Mouse (Mus musculus) ZHBTc4 (cell line): ENCODE measurements around the gene Sorbs2.
A peak's percentile ranks its signal among the peaks of the same experiment; 100 is the strongest.

Experiments used
- DNase-seq: peaks from one replicate; pipeline ENCODE4 v3.0.0-alpha.2; 2011; ENCODE audit warnings: low read depth, low spot score

Sorbs2 gene

GRCm38 (mm10) chr8:45833896-45834295 is 326.3 kb downstream of the Sorbs2 start:
- no peak for DNase-seq

DNA sequence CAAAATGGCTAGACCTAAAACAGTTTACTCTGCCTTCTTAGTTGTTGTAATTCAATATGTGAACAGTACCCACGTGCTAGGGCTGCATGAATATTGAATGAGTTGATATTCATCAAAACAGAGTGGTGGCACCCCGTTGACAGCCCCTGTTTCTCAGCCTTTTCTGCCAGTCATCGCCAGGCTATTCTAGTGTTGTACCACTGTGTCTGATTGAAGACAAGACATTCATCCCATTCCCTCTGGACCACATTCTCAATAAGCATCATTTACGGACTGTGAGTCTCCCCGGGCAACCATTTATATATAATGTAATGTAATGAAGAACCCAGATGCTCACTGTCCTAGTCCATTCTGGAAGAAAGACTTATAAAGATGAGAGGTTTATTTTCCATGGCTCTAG is 335.7 kb downstream of the Sorbs2 start:
- DNase-seq: no peak

DNA sequence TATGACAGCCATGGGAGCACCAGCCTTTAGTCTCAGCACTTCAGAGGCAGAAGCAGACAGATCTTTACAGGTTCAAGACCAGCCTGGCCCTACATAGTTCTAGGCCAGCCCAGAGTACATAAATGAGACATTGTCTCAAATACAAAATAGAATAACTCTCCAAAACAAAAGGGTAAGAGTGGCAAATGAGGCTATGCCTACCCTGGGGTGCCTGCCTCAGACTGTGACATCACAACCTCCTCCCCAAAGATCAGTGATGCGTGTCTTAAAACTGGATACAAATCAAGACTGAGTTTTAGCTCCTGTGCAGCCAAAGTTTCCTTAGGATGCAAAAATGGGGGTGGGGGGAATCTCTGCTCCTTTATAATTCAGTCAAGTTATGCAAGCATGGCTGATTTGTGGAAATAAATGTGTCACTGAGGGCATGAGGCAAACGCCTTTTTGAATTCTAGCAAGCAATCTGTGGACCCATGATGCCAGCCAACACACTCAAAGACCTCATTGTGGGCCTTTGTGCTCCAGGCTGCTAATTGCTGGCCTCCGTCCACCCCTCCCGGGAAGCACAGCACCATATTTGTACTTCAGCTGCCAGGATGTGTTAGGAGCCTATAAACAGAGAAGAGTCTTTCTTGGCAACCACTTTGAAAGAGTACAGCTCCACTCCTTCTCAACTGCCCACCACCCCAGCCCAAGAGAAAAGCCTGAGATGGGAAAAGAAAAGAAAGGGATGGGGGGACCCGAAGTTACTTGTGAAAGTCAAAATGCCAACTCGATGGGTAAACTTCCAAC is 336.7 kb downstream of the Sorbs2 start:
- no peak for DNase-seq

GRCm38 (mm10) chr8:45844911-45845481 is 337.4 kb downstream of the Sorbs2 start:
- DNase-seq: no peak

GRCm38 (mm10) chr8:45845906-45846305 is 338.3 kb downstream of the Sorbs2 start:
- DNase-seq: no peak

- no peak for DNase-seq
Observed at GRCm38 (mm10) chr8:45855118-45855517, 347.5 kb downstream of the Sorbs2 start.

DNA sequence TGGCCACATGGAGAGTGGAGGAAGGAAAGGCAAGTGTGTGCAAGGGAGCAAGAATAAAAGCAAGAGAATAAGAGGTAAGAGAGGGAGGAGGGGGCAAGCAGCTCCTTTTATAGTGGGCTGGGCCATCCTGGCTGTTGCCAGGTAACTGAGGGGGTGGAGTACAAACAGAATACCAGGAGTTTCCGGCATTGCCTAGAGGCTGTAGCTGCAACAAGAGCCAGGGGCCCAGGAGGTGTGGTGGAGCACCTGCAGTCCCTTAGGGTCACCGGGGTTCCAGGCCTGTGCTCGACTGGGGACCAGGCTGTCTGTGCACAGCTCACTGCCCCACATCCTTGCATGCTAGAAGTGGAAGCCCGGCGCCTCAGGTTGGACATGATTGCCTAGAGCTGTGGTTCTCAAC is 350.1 kb downstream of the Sorbs2 start:
- DNase-seq: peak; percentile 77

DNA sequence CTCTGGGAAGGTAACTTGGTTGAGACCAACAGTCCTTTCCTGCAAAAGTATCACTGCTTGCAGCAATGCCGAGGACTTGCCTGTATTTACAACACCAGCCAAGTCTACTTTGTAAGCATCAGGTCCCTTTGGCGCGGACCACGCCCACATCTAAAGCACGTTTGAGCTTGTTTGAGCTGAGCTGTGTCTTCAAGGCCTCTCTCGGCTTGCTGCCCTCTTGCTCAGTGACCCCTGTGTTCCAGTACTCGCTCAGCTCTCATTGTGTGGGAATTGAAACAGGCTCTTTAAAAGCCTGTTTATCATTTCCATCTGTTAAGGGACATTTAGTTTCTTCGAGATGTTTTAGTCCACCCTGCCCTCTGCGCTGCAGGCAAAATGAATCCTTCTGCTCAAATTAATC is 350.8 kb downstream of the Sorbs2 start:
- DNase-seq: peak; percentile 48

DNA sequence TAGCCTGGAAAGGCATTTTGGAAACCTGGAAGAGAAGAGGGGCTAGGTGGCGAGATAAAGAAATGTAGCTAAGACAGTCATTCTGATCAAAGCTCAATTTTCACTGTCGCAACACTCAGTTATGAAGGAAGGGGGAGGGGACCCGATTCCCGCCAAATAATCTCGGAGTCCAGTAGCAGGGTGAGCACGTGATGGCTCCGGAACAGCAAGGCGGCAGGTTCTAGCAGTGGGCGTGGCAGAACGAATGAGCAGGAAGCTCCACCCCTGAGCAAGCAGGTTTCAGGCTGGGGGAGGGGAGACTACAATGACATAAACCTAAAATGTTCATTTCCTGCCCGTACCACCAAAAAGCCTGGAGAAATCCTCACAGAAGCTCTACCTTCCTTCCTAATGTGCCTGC is 364.0 kb downstream of the Sorbs2 start:
- DNase-seq: peak; percentile 29

DNA sequence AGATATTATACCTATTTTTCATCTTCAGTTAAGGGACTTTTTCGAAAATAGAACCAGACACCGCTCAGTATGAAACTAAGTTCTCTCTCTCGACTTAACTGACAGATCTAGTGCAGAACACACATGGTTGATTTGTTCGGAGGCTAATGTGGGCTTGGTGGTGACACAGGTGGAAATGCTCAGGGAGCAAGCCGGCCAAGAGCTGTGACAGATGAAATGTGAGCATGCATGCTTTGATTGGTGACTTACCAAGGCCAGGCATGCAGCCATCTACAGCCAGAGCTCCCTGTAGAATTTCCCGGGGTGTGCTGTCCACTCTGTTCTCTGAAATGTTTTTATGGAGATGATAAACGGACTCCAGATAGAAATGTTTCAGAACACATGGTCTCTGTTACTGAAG is 364.5 kb downstream of the Sorbs2 start:
- DNase-seq: no peak

DNA sequence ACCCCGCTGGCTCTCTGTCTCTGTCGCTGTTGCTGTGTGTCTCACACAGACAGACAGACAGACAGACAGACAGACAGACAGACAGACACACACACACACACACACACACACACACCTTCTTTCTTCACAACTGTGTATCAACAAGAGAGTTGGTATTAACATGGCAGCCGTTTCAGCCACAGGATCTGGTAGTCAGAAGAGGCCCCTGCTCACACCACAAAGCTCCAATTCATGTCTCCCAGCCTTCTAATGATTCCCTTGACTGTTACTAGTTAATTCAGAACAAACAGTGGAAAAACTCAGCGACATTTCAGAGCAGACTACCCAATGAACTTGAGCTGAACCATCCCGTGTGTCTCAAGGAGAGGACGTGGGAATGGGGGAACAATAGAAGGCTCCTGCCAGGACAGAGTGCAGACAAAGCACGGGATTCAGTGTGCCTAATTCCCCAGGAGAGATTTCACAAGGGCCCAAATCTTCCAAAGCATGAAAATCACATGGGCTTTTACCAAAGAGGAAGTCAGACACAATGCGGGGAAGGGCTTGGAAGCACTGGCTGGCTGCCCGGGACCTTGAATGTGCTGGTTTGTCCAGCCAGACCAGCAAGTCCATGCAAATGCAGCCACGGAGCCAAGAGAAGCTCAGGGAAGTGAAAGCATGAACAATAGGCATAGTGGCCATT is 367.5 kb downstream of the Sorbs2 start:
- DNase-seq: peak; percentile 46

- no peak for DNase-seq
Observed at GRCm38 (mm10) chr8:45876397-45876796, 368.8 kb downstream of the Sorbs2 start.
